Mouse (Mus musculus) hindbrain, embryonic 13.5 days (tissue): ENCODE results near the gene Spock2. TPM values are rescaled to one million over a fixed set of nuclear protein-coding genes. Genes with fewer than 3 reads are reported as not detected.
"Not testable (repeated sequence)": the region's sequence is repeated elsewhere in the genome, so short reads cannot be mapped to it uniquely, and the experiment has no call there.

ENCODE experiments used
- ATAC-seq: fragments of 200-750 bp; cut with Nextera tagmentation; 2 replicates; pipeline ENCODE4 v1.8.0; 2017; ENCODE audit warnings: moderate TSS enrichment; ENCODE audit not compliant: low FRiP score
- H3K27ac ChIP-seq: fragments of 300-500 bp; sonication (generic); 2 replicates; pipeline ENCODE4 v1.5.1; 2015; ENCODE audit warnings: inconsistent platforms, mild to moderate bottlenecking, moderate library complexity
- H3K27me3 ChIP-seq: fragments of 300-500 bp; sonication (generic); 2 replicates; pipeline ENCODE4 v1.6.1; 2015; ENCODE audit warnings: mild to moderate bottlenecking, inconsistent platforms
- H3K36me3 ChIP-seq: fragments of 300-500 bp; sonication (generic); 2 replicates; pipeline ENCODE4 v1.6.1; 2015; ENCODE audit warnings: mild to moderate bottlenecking, inconsistent platforms
- H3K4me1 ChIP-seq: fragments of 300-500 bp; sonication (generic); replicated peaks from 2 replicates; pipeline ENCODE4 v1.6.1; 2015; ENCODE audit warnings: inconsistent platforms
- H3K4me2 ChIP-seq: fragments of 300-500 bp; sonication (generic); 2 replicates; pipeline ENCODE4 v1.6.1; 2015; ENCODE audit warnings: inconsistent platforms, mild to moderate bottlenecking, moderate library complexity
- H3K4me3 ChIP-seq: fragments of 300-500 bp; sonication (generic); 2 replicates; pipeline ENCODE4 v1.5.1; 2015; ENCODE audit warnings: mild to moderate bottlenecking, inconsistent platforms
- H3K9ac ChIP-seq: fragments of 300-500 bp; sonication (generic); 2 replicates; pipeline ENCODE4 v1.6.1; 2015; ENCODE audit warnings: mild to moderate bottlenecking, inconsistent platforms
- H3K9me3 ChIP-seq: fragments of 300-500 bp; sonication (generic); 2 replicates; pipeline ENCODE4 v1.6.1; 2016; ENCODE audit warnings: inconsistent platforms
- WGBS: fragments of 180-500 bp; shearing (Covaris S2); methylation state at CpG from one replicate; pipeline ENCODE4 v1.1.7; 2015; 5-methylcytosine and 5-hydroxymethylcytosine counted together
- polyA plus RNA-seq: library from polyadenylated mRNA; unstranded; fragments of >200 nt; fragmentation: Nextera tagmentation; extraction: Ambion mirVana; gene quantifications from 2 replicates; pipeline ENCODE4 v1.2.1, GENCODE M21; 2015

Gene Spock2
- polyA plus RNA-seq, 1 experiment from 2014 or later = 67.9 TPM

DNA sequence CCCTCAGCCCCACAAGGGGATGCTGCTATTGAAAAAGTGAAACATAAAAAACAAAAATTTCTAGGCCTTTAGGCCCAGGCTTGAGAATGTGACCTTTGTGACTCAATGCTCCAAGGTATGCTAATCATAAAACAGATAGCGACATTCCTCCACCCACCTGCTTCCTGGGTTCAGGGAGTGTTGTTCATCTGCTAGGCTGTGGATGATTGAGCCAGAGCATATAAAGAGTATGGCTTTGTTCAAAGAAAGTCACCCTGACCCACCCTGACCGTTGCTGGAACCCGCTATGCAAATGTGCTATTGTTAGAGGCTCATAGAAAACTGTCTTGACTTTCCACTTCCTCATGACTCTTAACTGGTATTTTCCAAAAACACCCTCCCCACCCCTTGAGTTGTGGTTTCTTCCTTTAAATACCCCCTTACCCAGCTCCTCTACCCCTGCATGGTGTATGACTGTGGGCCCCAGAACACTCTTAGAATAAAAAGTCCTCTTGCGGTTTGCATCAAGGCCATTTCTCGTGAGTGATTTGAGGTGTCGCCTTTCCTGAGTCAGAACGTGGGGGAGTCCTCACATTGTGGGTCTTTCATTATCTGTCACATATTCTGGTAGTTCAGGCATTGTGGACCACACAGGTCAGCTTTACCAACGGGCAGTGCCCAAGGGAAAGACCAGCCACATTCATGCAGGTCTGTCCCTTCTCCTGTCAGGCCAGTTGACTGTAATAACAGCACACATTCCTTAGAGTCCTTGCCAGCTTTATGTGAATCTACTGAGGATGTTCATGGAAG, 56.4 kb downstream of the Spock2 start:
- H3K27me3 ChIP-seq, H3K4me3 ChIP-seq, H3K27ac ChIP-seq, H3K9ac ChIP-seq, H3K4me1 ChIP-seq, H3K9me3 ChIP-seq, ATAC-seq, H3K36me3 ChIP-seq, H3K4me2 ChIP-seq: not testable (repeated sequence)
- WGBS = 75% methylated on average over 8 of the region's 8 CpGs

DNA sequence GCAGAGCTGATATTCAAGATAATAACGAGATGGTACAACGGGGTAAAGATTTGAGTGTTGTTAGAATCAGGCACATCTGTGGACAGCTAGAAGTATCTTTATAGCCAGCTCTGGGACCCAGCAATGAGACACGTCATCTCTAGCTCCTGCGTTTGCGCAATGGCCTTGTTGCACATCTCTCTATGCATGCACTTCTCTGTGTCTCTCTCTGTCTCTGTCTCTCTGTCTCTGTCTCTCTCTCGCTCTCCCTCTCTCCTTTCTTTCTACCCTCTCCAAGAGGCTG, 56.9 kb downstream of the Spock2 start:
- Histone ChIP-seq H3K9me3 (no peaks in the 10 kb centered on the region), H3K4me2 (no peak overlapping the region), H3K36me3 (no peaks in the 10 kb centered on the region), H3K27ac (no peak overlapping the region), H3K4me1 (no peaks in the 10 kb centered on the region; the same call in 1 of the 2 replicates), H3K4me3 (no peak overlapping the region), H3K9ac (no peak overlapping the region), H3K27me3 (no peaks in the 10 kb centered on the region)
- WGBS = 95% methylated on average over 6 of the region's 6 CpGs
- ATAC-seq = no peak

DNA sequence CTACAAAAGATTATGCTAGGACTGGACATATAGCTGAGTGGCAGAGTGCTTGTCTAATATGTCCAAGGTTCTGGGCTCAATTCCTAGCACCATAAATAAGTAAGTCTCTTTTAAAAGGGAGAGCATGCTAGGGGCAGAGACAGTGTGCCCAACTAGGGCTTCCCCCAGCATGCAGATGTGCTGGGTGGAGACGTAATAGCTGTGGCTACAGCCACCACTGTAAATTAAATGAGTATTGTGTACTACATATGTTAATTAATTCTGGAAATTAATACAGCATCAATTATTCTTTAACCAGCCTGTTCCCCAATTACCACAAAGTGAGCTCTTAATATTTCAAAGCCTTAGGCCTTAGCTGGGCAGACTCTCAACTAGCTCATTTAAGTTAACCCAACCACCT, 58.9 kb downstream of the Spock2 start:
- 81% methylated on average over 1 of the region's 1 CpGs for WGBS
- H3K27me3 ChIP-seq = no peaks in the 10 kb centered on the region
- no peak overlapping the region for H3K9ac ChIP-seq
- H3K9me3 ChIP-seq = no peaks in the 10 kb centered on the region
- H3K4me1 ChIP-seq = no peaks in the 10 kb centered on the region; the same call in 1 of the 2 replicates
- no peaks in the 10 kb centered on the region for H3K36me3 ChIP-seq
- H3K4me2 ChIP-seq = no peak overlapping the region
- H3K27ac ChIP-seq = no peak overlapping the region
- no peak for ATAC-seq
- no peak overlapping the region for H3K4me3 ChIP-seq

DNA sequence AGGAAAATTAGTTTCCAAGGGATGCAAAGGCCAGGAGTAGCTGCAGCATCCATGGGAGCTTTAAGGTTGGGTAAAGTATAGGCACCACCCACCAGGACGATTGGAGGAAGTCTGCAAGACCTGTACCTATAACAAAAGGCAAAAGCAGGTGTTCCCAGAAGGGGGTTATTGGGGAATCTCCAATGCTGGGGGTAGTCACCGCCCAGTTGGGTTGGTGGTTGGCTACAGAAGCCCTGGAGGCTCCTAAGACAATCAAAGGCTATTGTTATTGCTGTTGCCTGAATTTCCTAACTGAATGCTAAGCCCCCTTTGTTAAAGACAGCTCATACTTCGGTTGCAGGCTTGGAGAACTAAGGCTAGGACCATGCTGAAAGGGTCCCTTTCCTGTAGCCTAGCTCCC, 60.0 kb downstream of the Spock2 start:
- Histone ChIP-seq H3K9ac (no peak overlapping the region), H3K36me3 (no peaks in the 10 kb centered on the region), H3K4me2 (no peak overlapping the region), H3K9me3 (no peaks in the 10 kb centered on the region), H3K4me3 (no peak overlapping the region), H3K4me1 (no peaks in the 10 kb centered on the region; the same call in 1 of the 2 replicates), H3K27ac (no peak overlapping the region), H3K27me3 (no peaks in the 10 kb centered on the region)
- ATAC-seq = no peak
- WGBS = 17% methylated on average over 3 of the region's 3 CpGs

DNA sequence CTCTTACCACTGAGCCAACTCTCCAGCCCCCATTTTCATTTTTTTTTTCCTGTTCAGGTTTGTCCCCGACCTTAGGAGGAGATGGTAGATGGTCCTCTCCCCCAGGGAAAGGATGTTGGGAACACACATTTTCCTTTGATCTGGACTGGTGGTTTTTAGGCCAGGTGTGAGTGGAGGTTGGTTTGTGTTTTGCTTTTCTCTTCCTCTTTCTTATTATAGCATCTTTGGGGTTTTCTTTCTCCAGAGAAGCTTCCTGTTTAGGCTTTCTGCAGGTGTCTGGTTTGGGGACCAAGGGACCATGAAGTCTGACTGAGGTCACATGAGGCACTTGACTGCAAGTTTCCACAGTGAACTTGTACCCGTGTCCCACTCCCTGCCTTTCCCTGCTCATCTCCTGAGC, 62.3 kb downstream of the Spock2 start:
- H3K4me1 ChIP-seq = no peaks in the 10 kb centered on the region; the same call in 1 of the 2 replicates
- H3K4me2 ChIP-seq = no peak overlapping the region
- H3K36me3 ChIP-seq = no peaks in the 10 kb centered on the region
- no peaks in the 10 kb centered on the region for H3K9me3 ChIP-seq
- H3K9ac ChIP-seq = no peak overlapping the region
- H3K27ac ChIP-seq = no peak overlapping the region
- H3K4me3 ChIP-seq = no peak overlapping the region
- 74% methylated on average over 2 of the region's 2 CpGs for WGBS
- ATAC-seq = no peak
- no peaks in the 10 kb centered on the region for H3K27me3 ChIP-seq

DNA sequence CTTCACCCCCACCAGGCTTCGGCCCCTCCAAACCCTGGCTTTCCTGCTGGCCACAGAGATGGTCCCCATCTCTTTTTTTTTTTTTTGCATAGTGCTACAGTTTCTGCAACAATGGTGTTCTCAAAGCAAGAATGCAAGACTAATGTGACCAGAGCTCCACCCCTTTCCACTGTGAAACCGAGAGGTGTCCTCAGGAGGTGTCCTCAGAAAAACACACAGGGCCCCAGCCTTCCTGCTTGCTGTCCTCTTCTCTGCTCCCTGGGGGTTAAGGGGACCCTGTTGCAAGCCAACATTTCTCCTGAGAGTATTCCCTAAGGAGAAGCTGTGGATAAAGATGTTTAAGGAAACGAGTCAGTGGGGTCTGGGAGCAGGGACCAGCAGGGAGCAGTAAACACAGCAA, 62.9 kb downstream of the Spock2 start:
- H3K36me3 ChIP-seq = no peaks in the 10 kb centered on the region
- H3K4me2 ChIP-seq = no peak overlapping the region
- H3K9ac ChIP-seq = no peak overlapping the region
- H3K4me1 ChIP-seq = no peaks in the 10 kb centered on the region; the same call in 1 of the 2 replicates
- ATAC-seq = no peak
- 47% methylated on average over 3 of the region's 3 CpGs for WGBS
- H3K27ac ChIP-seq = no peak overlapping the region
- H3K4me3 ChIP-seq = no peak overlapping the region
- no peaks in the 10 kb centered on the region for H3K27me3 ChIP-seq
- H3K9me3 ChIP-seq = no peaks in the 10 kb centered on the region

DNA sequence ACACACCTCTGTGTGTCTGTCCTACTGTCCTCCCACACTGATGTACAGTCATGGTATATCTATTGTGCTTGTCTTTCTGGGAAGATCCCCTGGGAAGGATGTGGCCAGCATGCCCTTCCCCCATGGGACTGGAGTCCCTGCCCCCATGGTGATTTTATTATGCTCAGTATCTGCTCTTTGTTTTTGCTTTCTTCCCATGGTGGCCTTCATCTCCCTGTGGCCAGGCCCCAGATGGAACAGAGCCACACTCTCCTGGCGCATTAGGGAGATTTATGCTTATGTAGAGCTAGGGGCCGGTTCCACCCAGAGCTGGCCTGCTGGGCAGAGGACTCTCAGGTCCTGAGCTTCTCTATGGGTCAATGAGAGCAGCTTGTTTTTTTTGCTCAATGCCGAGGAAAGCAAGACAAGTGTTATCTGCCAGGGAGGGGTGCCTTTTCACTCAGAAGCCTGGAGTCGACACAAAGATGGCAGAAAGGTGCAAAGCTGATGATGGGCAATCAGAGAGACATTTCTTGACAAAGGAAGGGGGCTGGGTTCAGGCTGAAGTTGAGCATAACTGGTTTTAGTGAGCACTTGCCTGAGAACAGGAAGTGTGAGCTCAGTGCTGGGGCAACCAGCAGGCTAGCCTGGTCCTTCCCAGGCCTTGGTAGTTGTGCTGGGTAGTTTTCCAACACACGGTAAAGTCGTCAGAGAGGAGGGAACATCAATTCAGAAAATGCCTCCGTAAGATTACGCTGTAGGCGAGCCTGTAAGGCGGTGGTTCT, 64.5 kb downstream of the Spock2 start:
- Histone ChIP-seq H3K27me3 (no peaks in the 10 kb centered on the region), H3K9me3 (no peaks in the 10 kb centered on the region), H3K9ac (no peak overlapping the region), H3K4me1 (no peaks in the 10 kb centered on the region; the same call in 1 of the 2 replicates), H3K4me2 (no peak overlapping the region), H3K27ac (no peak overlapping the region), H3K36me3 (no peaks in the 10 kb centered on the region), H3K4me3 (no peak overlapping the region)
- ATAC-seq = no peak
- WGBS = 81% methylated on average over 10 of the region's 10 CpGs

DNA sequence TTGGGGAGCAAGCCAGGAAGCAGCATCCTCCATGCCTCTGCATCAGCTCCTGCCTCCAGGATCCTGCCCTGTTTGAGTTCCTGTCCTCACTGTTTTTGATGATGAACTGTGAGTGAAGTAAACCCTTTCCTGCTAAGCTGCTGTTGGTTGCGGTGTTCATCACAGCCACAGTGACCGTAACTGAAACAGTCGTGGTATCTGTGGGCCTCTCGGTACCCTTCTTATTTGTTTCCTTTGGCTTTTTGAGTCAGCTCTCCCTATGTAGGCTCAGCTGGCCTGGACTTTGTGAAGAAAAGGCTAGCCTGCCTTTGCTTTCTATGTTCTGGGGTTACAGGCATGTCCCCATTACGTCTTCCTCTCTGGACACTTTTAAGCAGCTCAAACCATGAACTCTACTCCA, 65.3 kb downstream of the Spock2 start:
- Histone ChIP-seq H3K9ac (no peak overlapping the region), H3K27me3 (no peaks in the 10 kb centered on the region), H3K4me3 (no peak overlapping the region), H3K4me2 (no peak overlapping the region), H3K9me3 (no peaks in the 10 kb centered on the region), H3K27ac (no peak overlapping the region), H3K36me3 (no peaks in the 10 kb centered on the region), H3K4me1 (peaks cover 5% of the 10 kb centered on the region; the same call in 1 of the 2 replicates)
- WGBS = 96% methylated on average over 5 of the region's 5 CpGs
- ATAC-seq = no peak

DNA sequence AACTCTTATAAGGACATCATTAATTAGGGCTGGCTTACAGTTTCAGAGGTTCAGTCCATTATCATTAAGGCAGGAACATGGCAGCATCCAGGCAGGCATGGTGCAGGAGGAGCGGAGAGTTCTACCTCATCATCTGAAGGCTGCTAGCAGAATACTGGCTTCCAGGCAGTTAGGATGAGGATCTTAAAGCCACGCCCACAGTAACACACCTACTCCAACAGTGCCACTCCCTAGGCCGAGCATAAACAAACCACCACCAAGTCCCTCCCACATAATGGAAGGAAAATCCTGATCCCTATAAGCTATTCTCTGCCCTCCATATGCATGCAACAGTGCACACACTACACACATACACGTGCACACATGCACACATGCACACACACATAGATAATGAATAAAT, 66.3 kb downstream of the Spock2 start:
- H3K27ac ChIP-seq = no peak overlapping the region
- H3K4me1 ChIP-seq = 0 out of 2 replicates have a peak, but pooled peaks cover 5% of the 10 kb centered on the region
- no peak for ATAC-seq
- WGBS = 96% methylated on average over 4 of the region's 4 CpGs
- no peaks in the 10 kb centered on the region for H3K9me3 ChIP-seq
- H3K9ac ChIP-seq = no peak overlapping the region
- H3K27me3 ChIP-seq = no peaks in the 10 kb centered on the region
- H3K4me3 ChIP-seq = no peak overlapping the region
- no peaks in the 10 kb centered on the region for H3K36me3 ChIP-seq
- no peak overlapping the region for H3K4me2 ChIP-seq

DNA sequence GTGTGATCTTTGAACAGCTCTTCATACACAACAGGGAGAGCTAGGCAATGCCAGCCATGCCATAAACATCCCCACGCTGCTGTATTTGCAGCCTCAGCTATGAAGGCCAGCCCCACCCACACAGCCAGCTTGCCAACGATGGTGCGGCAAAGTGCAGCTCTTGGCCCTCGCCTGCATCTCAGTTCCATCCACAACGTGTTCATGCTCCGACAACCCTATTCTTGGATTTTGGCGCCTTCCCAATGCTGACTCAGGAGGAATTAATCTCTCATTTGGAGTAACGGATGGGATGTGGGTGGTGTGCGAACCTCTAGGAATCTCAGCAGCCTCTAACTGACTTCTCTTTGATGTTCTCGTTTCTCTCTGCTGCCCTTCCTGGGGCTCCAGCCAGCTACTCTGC, 67.0 kb downstream of the Spock2 start:
- H3K4me1 ChIP-seq = 0 out of 2 replicates have a peak, but pooled peaks cover 5% of the 10 kb centered on the region
- WGBS = 62% methylated on average over 10 of the region's 10 CpGs
- no peak overlapping the region for H3K4me3 ChIP-seq
- no peaks in the 10 kb centered on the region for H3K9me3 ChIP-seq
- no peak overlapping the region for H3K4me2 ChIP-seq
- H3K9ac ChIP-seq = no peak overlapping the region
- H3K27me3 ChIP-seq = no peaks in the 10 kb centered on the region
- H3K27ac ChIP-seq = no peak overlapping the region
- no peak for ATAC-seq
- H3K36me3 ChIP-seq = no peaks in the 10 kb centered on the region

DNA sequence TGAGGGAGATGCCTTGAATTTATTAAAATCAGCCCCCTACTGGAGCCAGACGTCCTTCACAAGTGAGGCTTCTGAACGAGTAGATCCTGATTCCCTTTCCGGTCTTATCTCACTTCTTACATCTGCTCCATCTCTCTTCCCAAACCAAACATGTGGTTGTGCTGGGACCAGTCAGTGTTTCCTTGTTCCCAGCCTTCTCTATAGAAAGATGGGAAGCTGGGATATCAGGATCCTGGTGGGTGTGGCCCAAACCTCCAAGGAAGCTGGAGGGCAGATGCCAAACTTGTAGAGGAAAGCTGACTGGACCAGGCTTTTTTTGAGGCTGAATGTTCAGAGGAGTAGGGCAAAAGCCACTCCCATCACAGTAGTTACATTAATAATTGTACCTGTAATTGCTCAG, 68.5 kb downstream of the Spock2 start:
- no peak for ATAC-seq
- no peaks in the 10 kb centered on the region for H3K36me3 ChIP-seq

DNA sequence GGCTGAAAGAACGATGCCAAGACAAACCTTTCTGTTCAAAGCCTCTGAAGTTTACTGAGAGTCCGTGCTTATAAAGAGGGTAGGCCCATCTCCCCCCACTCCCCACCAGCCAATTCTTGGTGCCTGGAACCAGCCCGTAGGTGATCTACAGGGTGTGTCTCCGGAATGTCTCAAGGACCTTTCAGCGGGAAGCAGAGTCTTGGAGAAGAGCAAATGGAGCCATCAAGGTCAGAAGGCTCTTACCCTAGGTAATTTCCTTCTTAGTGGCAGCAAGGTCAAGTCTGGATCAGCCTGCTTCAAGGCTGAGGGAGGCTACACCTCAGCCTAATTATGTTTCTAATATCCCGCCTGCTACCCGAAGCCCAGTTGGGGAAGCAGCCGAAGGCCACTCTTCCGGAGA, 69.3 kb downstream of the Spock2 start:
- H3K36me3 ChIP-seq, H3K9me3 ChIP-seq, H3K4me1 ChIP-seq, H3K27me3 ChIP-seq, ATAC-seq, H3K9ac ChIP-seq, H3K4me3 ChIP-seq, H3K4me2 ChIP-seq, H3K27ac ChIP-seq: not testable (repeated sequence)
- 88% methylated on average over 9 of the region's 9 CpGs for WGBS

More for the DNA sequence above, 68.5 kb downstream of the Spock2 start:
- no peaks in the 10 kb centered on the region for H3K9me3 ChIP-seq
- 72% methylated on average over 3 of the region's 3 CpGs for WGBS
- no peaks in the 10 kb centered on the region for H3K27me3 ChIP-seq
- H3K4me2 ChIP-seq = no peak overlapping the region
- 0 out of 2 replicates have a peak, but pooled peaks cover 5% of the 10 kb centered on the region for H3K4me1 ChIP-seq
- H3K4me3 ChIP-seq = no peak overlapping the region
- H3K27ac ChIP-seq = no peak overlapping the region
- no peak overlapping the region for H3K9ac ChIP-seq
